Mouse (Mus musculus) liver, embryonic 15.5 days (tissue): ENCODE measurements at regions not wholly inside any gene's neighbourhood (a gene's known extent, or its start where the extent isn't known, plus 50 kb on each side); places are given as distances from the start of the nearest gene placed in this dataset.

Source experiments
- ATAC-seq: fragments of 200-750 bp; cut with Nextera tagmentation; 2 replicates; pipeline ENCODE4 v1.8.0; 2017; ENCODE audit warnings: moderate number of reproducible peaks, mild to moderate bottlenecking, moderate library complexity; ENCODE audit not compliant: insufficient read depth
- H3K27ac ChIP-seq: fragments of 300-500 bp; sonication (generic); replicated peaks from 2 replicates; pipeline ENCODE4 v1.5.1; 2015; ENCODE audit warnings: mild to moderate bottlenecking, inconsistent platforms
- H3K27me3 ChIP-seq: fragments of 300-500 bp; sonication (generic); 2 replicates; pipeline ENCODE4 v1.6.1; 2015; ENCODE audit warnings: mild to moderate bottlenecking, inconsistent platforms
- H3K36me3 ChIP-seq: fragments of 300-500 bp; sonication (generic); replicated peaks from 2 replicates; pipeline ENCODE4 v1.6.1; 2015; ENCODE audit warnings: moderate library complexity, mild to moderate bottlenecking, inconsistent platforms
- H3K4me1 ChIP-seq: fragments of 300-500 bp; sonication (generic); replicated peaks from 2 replicates; pipeline ENCODE4 v1.6.1; 2015; ENCODE audit warnings: inconsistent platforms
- H3K4me2 ChIP-seq: fragments of 300-500 bp; sonication (generic); 2 replicates; pipeline ENCODE4 v1.6.1; 2015; ENCODE audit warnings: moderate library complexity, mild to moderate bottlenecking, inconsistent platforms
- H3K4me3 ChIP-seq: fragments of 300-500 bp; sonication (generic); replicated peaks from 2 replicates; pipeline ENCODE4 v1.5.1; 2015; ENCODE audit warnings: mild to moderate bottlenecking, inconsistent platforms
- H3K9ac ChIP-seq: fragments of 300-500 bp; sonication (generic); 2 replicates; pipeline ENCODE4 v1.6.1; 2015; ENCODE audit warnings: moderate library complexity, mild to moderate bottlenecking, inconsistent platforms
- H3K9me3 ChIP-seq: fragments of 300-500 bp; sonication (generic); replicated peaks from 2 replicates; pipeline ENCODE4 v1.6.1; 2016; ENCODE audit warnings: inconsistent platforms
- WGBS: fragments of 180-500 bp; shearing (Covaris S2); methylation state at CpG from one replicate; pipeline ENCODE4 v1.1.7; 2015; ENCODE audit warnings: mixed read lengths; ENCODE audit not compliant: insufficient replicate concordance; 5-methylcytosine and 5-hydroxymethylcytosine counted together

- no peak overlapping the region for H3K4me2 ChIP-seq
- H3K9ac ChIP-seq = no peak overlapping the region
- H3K36me3 ChIP-seq = no peaks in the 10 kb centered on the region
- no peaks in the 10 kb centered on the region for H3K9me3 ChIP-seq
- no peaks in the 10 kb centered on the region for H3K27me3 ChIP-seq
- no peaks in the 10 kb centered on the region for H3K4me1 ChIP-seq
- ATAC-seq = no peak
- 69% methylated on average over 10 of the region's 10 CpGs for WGBS
- H3K27ac ChIP-seq = no peak overlapping the region
- H3K4me3 ChIP-seq = no peak overlapping the region
Measured at GRCm38 (mm10) chr16:92966069-92966866, 140.3 kb upstream of the Runx1 start.

- H3K27ac ChIP-seq = no peak overlapping the region
- no peak for ATAC-seq
- H3K4me1 ChIP-seq = no peaks in the 10 kb centered on the region
- H3K36me3 ChIP-seq = no peaks in the 10 kb centered on the region
- no peaks in the 10 kb centered on the region for H3K9me3 ChIP-seq
- no peak overlapping the region for H3K4me2 ChIP-seq
- no peak overlapping the region for H3K9ac ChIP-seq
- WGBS = 54% methylated on average over 3 of the region's 3 CpGs
- no peak overlapping the region for H3K4me3 ChIP-seq
- no peaks in the 10 kb centered on the region for H3K27me3 ChIP-seq
Measured at GRCm38 (mm10) chr16:92965651-92966050, 139.7 kb upstream of the Runx1 start.

GRCm38 (mm10) chr16:92963582-92963981 lies 137.6 kb upstream of the Runx1 start:
- Histone ChIP-seq H3K27ac (no peak overlapping the region), H3K4me3 (no peak overlapping the region), H3K9ac (no peak overlapping the region), H3K4me2 (no peak overlapping the region), H3K4me1 (no peaks in the 10 kb centered on the region), H3K9me3 (no peaks in the 10 kb centered on the region), H3K36me3 (no peaks in the 10 kb centered on the region), H3K27me3 (0 out of 2 replicates have a peak, but pooled peaks cover 4% of the 10 kb centered on the region)
- 76% methylated on average over 4 of the region's 4 CpGs for WGBS
- no peak for ATAC-seq

- no peaks in the 10 kb centered on the region for H3K4me1 ChIP-seq
- H3K9ac ChIP-seq = no peak overlapping the region
- no peak for ATAC-seq
- H3K36me3 ChIP-seq = no peaks in the 10 kb centered on the region
- no peak overlapping the region for H3K27ac ChIP-seq
- no peaks in the 10 kb centered on the region for H3K9me3 ChIP-seq
- H3K4me3 ChIP-seq = no peak overlapping the region
- WGBS = 56% methylated on average over 3 of the region's 3 CpGs
- no peak overlapping the region for H3K4me2 ChIP-seq
- H3K27me3 ChIP-seq = 0 out of 2 replicates have a peak, but pooled peaks cover 4% of the 10 kb centered on the region
Measured at GRCm38 (mm10) chr16:92961361-92961760, 135.4 kb upstream of the Runx1 start.

- WGBS = 51% methylated on average over 7 of the region's 7 CpGs
- Histone ChIP-seq H3K36me3 (no peaks in the 10 kb centered on the region), H3K9ac (no peak overlapping the region), H3K27ac (no peak overlapping the region), H3K4me1 (no peaks in the 10 kb centered on the region), H3K4me2 (no peak overlapping the region), H3K9me3 (no peaks in the 10 kb centered on the region), H3K4me3 (no peak overlapping the region), H3K27me3 (0 out of 2 replicates have a peak, but pooled peaks cover 4% of the 10 kb centered on the region)
- ATAC-seq = no peak
Measured at GRCm38 (mm10) chr16:92960740-92961139, 134.8 kb upstream of the Runx1 start.

- H3K9me3 ChIP-seq = no peaks in the 10 kb centered on the region
- WGBS = 55% methylated on average over 8 of the region's 8 CpGs
- H3K4me1 ChIP-seq = no peaks in the 10 kb centered on the region
- H3K27me3 ChIP-seq = 0 out of 2 replicates have a peak, but pooled peaks cover 4% of the 10 kb centered on the region
- no peak overlapping the region for H3K9ac ChIP-seq
- H3K27ac ChIP-seq = no peak overlapping the region
- ATAC-seq = no peak
- H3K4me3 ChIP-seq = no peak overlapping the region
- no peak overlapping the region for H3K4me2 ChIP-seq
- no peaks in the 10 kb centered on the region for H3K36me3 ChIP-seq
Measured at GRCm38 (mm10) chr16:92958967-92959366, 133.0 kb upstream of the Runx1 start.

- Histone ChIP-seq H3K36me3 (no peaks in the 10 kb centered on the region), H3K4me1 (no peaks in the 10 kb centered on the region), H3K9me3 (no peaks in the 10 kb centered on the region), H3K4me2 (no peak overlapping the region), H3K27ac (no peak overlapping the region), H3K9ac (no peak overlapping the region), H3K4me3 (no peak overlapping the region), H3K27me3 (0 out of 2 replicates have a peak, but pooled peaks cover 4% of the 10 kb centered on the region)
- WGBS = 72% methylated on average over 6 of the region's 6 CpGs
- ATAC-seq = no peak
Measured at GRCm38 (mm10) chr16:92958146-92958545, 132.2 kb upstream of the Runx1 start.

GRCm38 (mm10) chr16:92955508-92955907 lies 129.6 kb upstream of the Runx1 start:
- Histone ChIP-seq H3K4me2 (no peak overlapping the region), H3K4me1 (no peaks in the 10 kb centered on the region), H3K36me3 (no peaks in the 10 kb centered on the region), H3K9me3 (no peaks in the 10 kb centered on the region), H3K4me3 (no peak overlapping the region), H3K27ac (no peak overlapping the region), H3K9ac (no peak overlapping the region), H3K27me3 (0 out of 2 replicates have a peak, but pooled peaks cover 4% of the 10 kb centered on the region)
- WGBS = 35% methylated on average over 5 of the region's 5 CpGs
- ATAC-seq = no peak

- Histone ChIP-seq H3K4me3 (no peak overlapping the region), H3K27me3 (no peaks in the 10 kb centered on the region), H3K36me3 (no peaks in the 10 kb centered on the region), H3K4me1 (no peaks in the 10 kb centered on the region), H3K9ac (no peak overlapping the region), H3K27ac (no peak overlapping the region), H3K4me2 (no peak overlapping the region), H3K9me3 (no peaks in the 10 kb centered on the region)
- no peak for ATAC-seq
- whole genome bisulfite sequencing = 90% methylated on average over 4 of the region's 4 CpGs
Measured at GRCm38 (mm10) chr16:92955087-92955486, 129.1 kb upstream of the Runx1 start.

GRCm38 (mm10) chr16:92953936-92954654 lies 128.1 kb upstream of the Runx1 start:
- H3K4me3 ChIP-seq = no peak overlapping the region
- no peak overlapping the region for H3K4me2 ChIP-seq
- H3K4me1 ChIP-seq = no peaks in the 10 kb centered on the region
- no peak overlapping the region for H3K27ac ChIP-seq
- no peak overlapping the region for H3K9ac ChIP-seq
- no peaks in the 10 kb centered on the region for H3K27me3 ChIP-seq
- no peaks in the 10 kb centered on the region for H3K9me3 ChIP-seq
- H3K36me3 ChIP-seq = no peaks in the 10 kb centered on the region
- no peak for ATAC-seq
- WGBS = 48% methylated on average over 11 of the region's 11 CpGs

- WGBS = 52% methylated on average over 7 of the region's 7 CpGs
- no peak for ATAC-seq
- Histone ChIP-seq H3K36me3 (no peaks in the 10 kb centered on the region), H3K4me2 (no peak overlapping the region), H3K4me3 (no peak overlapping the region), H3K9ac (no peak overlapping the region), H3K9me3 (no peaks in the 10 kb centered on the region), H3K27me3 (no peaks in the 10 kb centered on the region), H3K4me1 (no peaks in the 10 kb centered on the region), H3K27ac (no peak overlapping the region)
Measured at GRCm38 (mm10) chr16:92952336-92953097, 126.6 kb upstream of the Runx1 start.
